Mouse (Mus musculus): ENCODE measurements at regions not wholly inside any gene's neighbourhood (a gene's known extent, or its start where the extent isn't known, plus 50 kb on each side); places are given as distances from the start of the nearest gene placed in this dataset.

DNA sequence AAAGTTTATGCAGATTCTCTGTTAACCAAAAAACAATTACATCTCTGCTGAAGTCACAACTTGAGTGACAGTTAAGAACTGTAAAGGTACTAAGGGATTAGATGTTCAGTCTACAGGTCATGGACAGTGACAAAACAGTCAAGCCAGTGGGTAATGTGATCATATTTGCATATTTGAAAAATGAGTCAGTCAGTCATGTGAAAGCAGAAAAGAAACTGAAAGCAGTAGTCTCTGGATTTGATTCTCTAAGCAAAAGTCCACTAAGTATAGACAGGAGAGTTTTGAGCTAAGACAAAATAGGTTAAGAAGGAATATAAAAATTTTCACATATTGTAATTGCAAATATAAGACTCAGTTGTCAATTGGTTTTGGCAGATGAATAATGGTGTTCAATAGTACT is 270.4 kb upstream of the Epha5 start:
- no peak for DNase-seq (ENCODE audit: low spot score)
- Histone ChIP-seq H3K9ac (ENCODE audit: low read depth, low read length) (no peak overlapping the region), H3K27ac (no peak overlapping the region), H3K4me3 (replicated peaks; ENCODE audit: low read depth, low read length) (no peak overlapping the region), H3K4me2 (ENCODE audit: low read length) (no peak overlapping the region), H3K36me3 (ENCODE audit: insufficient read depth, low read length) (no peaks in the 10 kb centered on the region), H3K4me1 (replicated peaks; ENCODE audit: insufficient read depth, low read length) (no peaks in the 10 kb centered on the region), H3K9me3 (replicated peaks; ENCODE audit: low read length) (no peaks in the 10 kb centered on the region), H3K27me3 (ENCODE audit: insufficient read depth, low read length) (no peaks in the 10 kb centered on the region)
- no peak for TF ChIP-seq CTCF (IDR thresholded peaks at IDR 0.05; ENCODE audit: low read depth)
- ATAC-seq (replicated peaks; ENCODE audit: low FRiP score, low read depth): no peak

DNA sequence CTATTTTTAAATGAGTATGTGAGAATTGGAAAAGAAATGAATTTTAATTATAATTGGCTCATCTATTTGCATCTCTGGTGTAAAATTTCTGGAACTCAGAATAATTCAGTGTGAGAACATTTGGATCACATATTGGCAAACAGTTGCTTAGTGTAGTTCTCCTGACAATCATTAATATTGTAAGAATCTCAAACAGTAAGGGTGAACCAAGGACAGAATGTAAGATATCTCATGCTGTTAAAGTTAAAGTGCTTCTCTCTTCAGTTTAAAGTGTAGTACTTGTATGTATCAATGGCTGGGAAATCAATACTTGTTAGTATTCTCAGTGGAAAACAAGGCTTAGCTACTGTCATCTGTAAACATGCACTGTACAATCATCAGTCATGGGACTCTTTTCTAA is 238.0 kb upstream of the Epha5 start:
- Histone ChIP-seq H3K9ac (ENCODE audit: low read depth, low read length) (no peak overlapping the region), H3K4me1 (replicated peaks; ENCODE audit: insufficient read depth, low read length) (no peaks in the 10 kb centered on the region), H3K4me3 (replicated peaks; ENCODE audit: low read depth, low read length) (no peak overlapping the region), H3K4me2 (ENCODE audit: low read length) (no peak overlapping the region), H3K27ac (no peak overlapping the region), H3K36me3 (ENCODE audit: insufficient read depth, low read length) (no peaks in the 10 kb centered on the region), H3K9me3 (replicated peaks; ENCODE audit: low read length) (no peaks in the 10 kb centered on the region), H3K27me3 (ENCODE audit: insufficient read depth, low read length) (no peaks in the 10 kb centered on the region)
- ATAC-seq (replicated peaks; ENCODE audit: low FRiP score, low read depth): no peak
- DNase-seq (ENCODE audit: low spot score): no peak
- TF ChIP-seq CTCF (IDR thresholded peaks at IDR 0.05; ENCODE audit: low read depth): no peak

- H3K4me3 ChIP-seq (replicated peaks; ENCODE audit: low read depth, low read length): no peak overlapping the region
- no peaks in the 10 kb centered on the region for H3K27me3 ChIP-seq (ENCODE audit: insufficient read depth, low read length)
- ATAC-seq (replicated peaks; ENCODE audit: low FRiP score, low read depth) (no peak), DNase-seq (ENCODE audit: low spot score) (no peak)
- TF ChIP-seq CTCF (IDR thresholded peaks at IDR 0.05; ENCODE audit: low read depth): no peak
- H3K9ac ChIP-seq (ENCODE audit: low read depth, low read length): no peak overlapping the region
- no peak overlapping the region for H3K27ac ChIP-seq
- WGBS: 70% methylated on average over 3 of the region's 3 CpGs
- H3K4me1 ChIP-seq (replicated peaks; ENCODE audit: insufficient read depth, low read length): no peaks in the 10 kb centered on the region
- H3K36me3 ChIP-seq (ENCODE audit: insufficient read depth, low read length): no peaks in the 10 kb centered on the region
- H3K9me3 ChIP-seq (replicated peaks; ENCODE audit: low read length): no peaks in the 10 kb centered on the region
- H3K4me2 ChIP-seq (ENCODE audit: low read length): no peak overlapping the region
Observed at GRCm38 (mm10) chr5:84635502-84635901, 218.3 kb upstream of the Epha5 start.

DNA sequence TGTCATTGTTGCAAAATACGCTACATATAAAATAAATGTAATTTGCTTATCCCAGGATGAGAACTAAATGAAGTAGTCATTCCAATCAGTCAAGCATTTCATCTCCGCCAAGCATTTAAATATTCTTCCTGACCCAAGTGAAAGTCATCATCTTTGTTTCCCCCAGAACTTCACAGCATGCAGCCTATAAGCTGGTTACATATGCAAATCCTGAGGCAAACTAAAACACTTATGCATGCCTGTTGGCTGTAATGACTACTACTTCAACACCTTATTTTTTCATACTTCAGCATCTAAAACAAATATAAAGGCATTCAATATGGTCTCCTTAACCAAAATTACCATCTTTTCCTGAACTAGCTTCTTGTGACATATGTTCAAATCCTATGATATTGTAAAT is 215.7 kb upstream of the Epha5 start:
- H3K27ac ChIP-seq: no peak overlapping the region
- no peaks in the 10 kb centered on the region for H3K36me3 ChIP-seq (ENCODE audit: insufficient read depth, low read length)
- H3K27me3 ChIP-seq (ENCODE audit: insufficient read depth, low read length): no peaks in the 10 kb centered on the region
- 83% methylated on average over 2 of the region's 2 CpGs for WGBS
- H3K4me3 ChIP-seq (replicated peaks; ENCODE audit: low read depth, low read length): no peak overlapping the region
- DNase-seq (ENCODE audit: low spot score) (no peak), ATAC-seq (replicated peaks; ENCODE audit: low FRiP score, low read depth) (no peak)
- no peak overlapping the region for H3K4me2 ChIP-seq (ENCODE audit: low read length)
- no peaks in the 10 kb centered on the region for H3K4me1 ChIP-seq (replicated peaks; ENCODE audit: insufficient read depth, low read length)
- no peaks in the 10 kb centered on the region for H3K9me3 ChIP-seq (replicated peaks; ENCODE audit: low read length)
- no peak overlapping the region for H3K9ac ChIP-seq (ENCODE audit: low read depth, low read length)
- no peak for TF ChIP-seq CTCF (IDR thresholded peaks at IDR 0.05; ENCODE audit: low read depth)

GRCm38 (mm10) chr5:84618194-84618593 is 201.0 kb upstream of the Epha5 start:
- DNase-seq (ENCODE audit: low spot score): no peak
- 85% methylated on average over 1 of the region's 1 CpGs for WGBS
- no peak for ATAC-seq (replicated peaks; ENCODE audit: low FRiP score, low read depth)
- Histone ChIP-seq H3K4me2 (ENCODE audit: low read length) (no peak overlapping the region), H3K27ac (no peak overlapping the region), H3K4me1 (replicated peaks; ENCODE audit: insufficient read depth, low read length) (no peaks in the 10 kb centered on the region), H3K4me3 (replicated peaks; ENCODE audit: low read depth, low read length) (no peak overlapping the region), H3K27me3 (ENCODE audit: insufficient read depth, low read length) (no peaks in the 10 kb centered on the region), H3K9me3 (replicated peaks; ENCODE audit: low read length) (no peaks in the 10 kb centered on the region), H3K36me3 (ENCODE audit: insufficient read depth, low read length) (no peaks in the 10 kb centered on the region), H3K9ac (ENCODE audit: low read depth, low read length) (no peak overlapping the region)
- TF ChIP-seq CTCF (IDR thresholded peaks at IDR 0.05; ENCODE audit: low read depth): no peak

- Histone ChIP-seq H3K36me3 (ENCODE audit: insufficient read depth, low read length) (no peaks in the 10 kb centered on the region), H3K27me3 (ENCODE audit: insufficient read depth, low read length) (no peaks in the 10 kb centered on the region), H3K4me3 (replicated peaks; ENCODE audit: low read depth, low read length) (no peak overlapping the region), H3K9me3 (replicated peaks; ENCODE audit: low read length) (no peaks in the 10 kb centered on the region), H3K9ac (ENCODE audit: low read depth, low read length) (no peak overlapping the region), H3K27ac (no peak overlapping the region), H3K4me1 (replicated peaks; ENCODE audit: insufficient read depth, low read length) (no peaks in the 10 kb centered on the region), H3K4me2 (ENCODE audit: low read length) (no peak overlapping the region)
- DNase-seq (ENCODE audit: low spot score): peak; percentile 1
- WGBS: 62% methylated on average over 2 of the region's 2 CpGs
- no peak for ATAC-seq (replicated peaks; ENCODE audit: low FRiP score, low read depth)
- TF ChIP-seq CTCF (IDR thresholded peaks at IDR 0.05; ENCODE audit: low read depth): no peak
Observed at GRCm38 (mm10) chr5:84608683-84609082, 191.5 kb upstream of the Epha5 start.

GRCm38 (mm10) chr5:84565311-84565946 is 148.2 kb upstream of the Epha5 start:
- Histone ChIP-seq H3K36me3 (ENCODE audit: insufficient read depth, low read length) (no peaks in the 10 kb centered on the region), H3K27me3 (ENCODE audit: insufficient read depth, low read length) (no peaks in the 10 kb centered on the region), H3K4me2 (ENCODE audit: low read length) (no peak overlapping the region), H3K9ac (ENCODE audit: low read depth, low read length) (no peak overlapping the region), H3K4me3 (replicated peaks; ENCODE audit: low read depth, low read length) (no peak overlapping the region), H3K4me1 (replicated peaks; ENCODE audit: insufficient read depth, low read length) (no peaks in the 10 kb centered on the region), H3K9me3 (replicated peaks; ENCODE audit: low read length) (no peaks in the 10 kb centered on the region), H3K27ac (no peak overlapping the region)
- 73% methylated on average over 5 of the region's 5 CpGs for WGBS
- TF ChIP-seq CTCF (IDR thresholded peaks at IDR 0.05; ENCODE audit: low read depth): no peak
- DNase-seq (ENCODE audit: low spot score): no peak
- ATAC-seq (replicated peaks; ENCODE audit: low FRiP score, low read depth): no peak
